Mouse (Mus musculus) ovary, postnatal 10 days (tissue): Measurements from ENCODE around the gene 1700001C19Rik.

Experiments
- DNase-seq: peaks from one replicate; pipeline ENCODE4 v3.0.0; 2022; ENCODE audit warnings: low spot score

Gene 1700001C19Rik

GRCm38 (mm10) chr17:47436907-47437547 lies at the start of gene 1700001C19Rik:
Gene 1700001C19Rik (minus strand): TSS chr17:47437376.
- no peak for DNase-seq

GRCm38 (mm10) chr17:47485791-47486190 lies 48.6 kb upstream of the 1700001C19Rik start:
- no peak for DNase-seq

- no peak for DNase-seq
These were observed 47.8 kb upstream of the 1700001C19Rik start for GRCm38 (mm10) chr17:47484993-47485392.

GRCm38 (mm10) chr17:47484241-47484921 lies 47.2 kb upstream of the 1700001C19Rik start:
- no peak for DNase-seq

- DNase-seq: no peak
These were observed 45.2 kb upstream of the 1700001C19Rik start for GRCm38 (mm10) chr17:47482401-47482800.

- no peak for DNase-seq
These were observed 42.7 kb upstream of the 1700001C19Rik start for GRCm38 (mm10) chr17:47479887-47480286.

- DNase-seq: no peak
These were observed 38.5 kb upstream of the 1700001C19Rik start for GRCm38 (mm10) chr17:47475714-47476113.

GRCm38 (mm10) chr17:47475181-47475580 lies 38.0 kb upstream of the 1700001C19Rik start:
- no peak for DNase-seq

DNA sequence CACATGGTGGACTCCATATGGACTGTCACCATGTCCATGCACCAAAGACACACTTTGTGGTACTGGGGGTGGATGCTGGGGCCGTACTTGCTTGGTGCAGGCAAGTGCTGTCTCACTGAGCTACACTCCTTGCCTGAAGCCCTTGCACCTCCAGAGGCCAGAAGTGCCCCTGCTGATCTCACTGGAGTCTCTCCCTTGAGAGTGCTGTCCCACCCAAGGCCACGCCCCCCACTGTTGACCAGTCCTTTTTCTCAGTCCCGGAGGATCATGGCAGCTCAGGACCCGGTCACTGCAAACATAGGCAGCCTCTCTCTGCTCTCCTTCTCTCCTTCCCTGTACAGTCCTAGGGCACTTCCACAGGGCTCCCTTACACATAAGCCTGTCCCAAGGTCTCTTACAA lies 37.1 kb upstream of the 1700001C19Rik start:
- DNase-seq: no peak

DNA sequence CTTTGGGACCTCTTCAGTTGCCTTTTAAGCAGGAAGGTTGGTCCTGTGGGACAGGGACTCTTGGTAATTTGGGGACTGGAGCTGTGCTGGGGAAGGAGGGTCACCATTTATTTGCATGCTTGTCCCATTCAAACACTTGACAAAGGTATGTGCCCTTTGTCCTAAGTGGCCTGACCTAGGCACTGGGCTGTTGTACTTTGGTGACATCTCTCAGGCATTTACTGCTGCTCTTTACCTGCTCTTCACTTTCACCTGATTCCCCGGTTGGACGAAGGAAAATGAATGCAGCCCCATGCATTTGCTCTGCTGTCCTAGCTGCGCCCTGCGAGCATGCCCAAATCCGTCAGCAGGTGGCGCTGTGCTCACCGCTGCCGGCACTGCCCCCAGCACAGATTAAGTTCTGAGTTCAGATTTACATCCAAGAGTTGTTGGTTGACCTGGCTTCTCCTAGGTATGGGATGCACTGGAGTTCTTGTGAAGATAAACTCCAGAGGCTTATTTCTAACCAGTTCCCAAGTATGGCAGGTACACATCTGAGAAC lies 36.3 kb upstream of the 1700001C19Rik start:
- no peak for DNase-seq

DNA sequence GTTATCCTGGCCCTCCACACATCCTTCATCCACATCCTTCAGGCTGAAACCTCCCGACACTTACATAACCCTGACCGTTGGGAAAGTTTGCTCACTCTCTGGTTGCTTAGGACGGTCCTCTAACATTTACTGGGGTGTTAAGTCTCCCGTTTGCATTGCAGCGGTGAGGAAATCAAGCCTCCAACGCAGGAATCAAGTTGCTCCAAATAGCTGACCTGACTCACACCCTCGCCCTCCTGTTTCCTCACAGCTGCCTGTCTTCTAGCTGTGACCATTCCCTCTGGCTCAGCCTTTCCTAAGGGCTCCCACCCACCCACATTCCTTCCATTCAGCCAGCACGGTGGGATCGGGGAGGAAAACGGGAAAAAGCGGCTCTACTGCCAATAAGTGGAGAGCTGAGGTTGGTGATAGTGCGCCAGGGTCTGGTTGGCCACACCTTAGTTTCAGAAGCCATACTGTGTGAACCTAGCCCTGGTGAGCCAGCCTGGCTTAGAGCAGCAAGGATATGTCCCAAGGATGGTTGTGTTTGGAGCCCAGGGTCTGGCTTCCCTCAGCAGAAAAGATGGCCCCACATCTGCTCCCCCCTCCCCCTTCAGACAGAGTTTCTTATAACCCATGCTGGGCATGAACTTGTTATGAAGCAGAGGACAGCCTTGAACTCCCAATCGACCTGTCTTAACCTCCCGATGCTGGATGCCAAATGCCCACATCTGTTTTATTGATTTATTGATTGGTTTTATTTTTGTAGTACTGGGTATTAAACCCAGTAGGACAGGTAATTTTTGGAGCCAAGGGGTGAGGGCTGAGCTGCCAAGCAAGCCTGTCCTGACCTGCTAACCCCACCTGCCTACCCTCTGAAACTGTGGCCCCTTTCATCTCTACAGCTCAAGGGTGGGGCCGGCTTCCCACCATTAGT lies 35.5 kb upstream of the 1700001C19Rik start:
- no peak for DNase-seq

DNA sequence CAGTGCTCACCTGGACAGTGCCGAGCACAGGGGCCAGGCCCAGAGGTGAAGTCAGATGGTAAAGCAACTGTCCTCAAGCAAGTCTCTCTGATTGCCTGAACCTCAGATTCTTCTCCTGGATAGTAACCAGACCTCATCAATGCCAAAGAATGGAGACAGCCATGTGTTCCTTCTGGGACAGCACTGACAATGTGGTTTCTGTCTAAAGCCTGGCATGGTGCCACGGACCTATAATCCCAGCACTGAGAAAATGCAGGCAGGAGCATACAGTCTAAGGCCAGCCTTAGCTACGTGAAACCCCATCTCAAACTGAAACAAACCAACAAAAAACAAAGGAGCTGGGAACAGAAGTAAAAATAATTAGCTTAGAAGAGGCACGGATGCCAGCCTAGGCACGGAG lies 33.5 kb upstream of the 1700001C19Rik start:
- DNase-seq: no peak

DNA sequence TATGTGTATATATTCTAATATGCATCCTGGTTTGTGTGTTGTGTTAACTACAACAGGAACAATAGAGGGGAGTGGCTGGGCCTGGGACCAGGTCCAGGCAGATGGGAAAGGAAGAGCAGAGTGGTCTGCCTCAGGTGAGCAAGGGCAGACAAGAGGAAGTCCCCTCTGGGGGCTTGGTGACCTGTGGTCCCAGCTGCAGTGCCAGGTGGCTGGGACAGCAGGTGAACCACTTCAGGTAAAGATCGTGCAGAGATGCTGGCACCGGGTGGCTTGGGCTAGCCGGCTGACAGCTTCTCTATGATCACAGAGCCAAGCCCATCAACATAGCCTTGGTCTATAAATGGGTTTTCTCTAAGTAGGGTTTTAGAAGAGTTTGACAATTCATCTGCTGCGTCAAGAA lies 32.9 kb upstream of the 1700001C19Rik start:
- no peak for DNase-seq

GRCm38 (mm10) chr17:47469642-47470041 lies 32.5 kb upstream of the 1700001C19Rik start:
- no peak for DNase-seq

GRCm38 (mm10) chr17:47468466-47468865 lies 31.3 kb upstream of the 1700001C19Rik start:
- no peak for DNase-seq

- no peak for DNase-seq
These were observed 30.9 kb upstream of the 1700001C19Rik start for GRCm38 (mm10) chr17:47468063-47468462.

GRCm38 (mm10) chr17:47467659-47468058 lies 30.5 kb upstream of the 1700001C19Rik start:
- DNase-seq: no peak

DNA sequence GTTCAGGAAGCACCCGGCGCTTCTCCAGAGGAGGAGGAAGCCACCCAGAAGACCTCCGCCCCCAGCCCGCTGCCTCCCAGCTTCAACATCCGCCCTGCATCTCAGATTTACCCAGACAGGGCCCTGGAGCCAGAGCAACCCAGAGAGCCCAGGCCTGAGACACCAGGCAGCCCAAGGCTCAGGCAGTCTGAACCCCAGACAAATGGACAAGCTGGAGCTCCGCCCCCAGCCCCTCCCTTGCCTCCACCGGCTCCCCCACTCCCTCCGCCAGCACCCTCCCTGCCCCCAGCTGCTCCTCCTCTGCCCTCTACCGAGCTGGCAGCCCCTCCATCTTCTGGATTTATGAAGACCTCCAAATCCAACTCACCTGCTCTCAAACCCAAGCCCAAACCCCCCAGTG lies 29.1 kb upstream of the 1700001C19Rik start:
- DNase-seq: no peak

- DNase-seq: no peak
These were observed 27.8 kb upstream of the 1700001C19Rik start for GRCm38 (mm10) chr17:47465016-47465415.

- DNase-seq: no peak
These were observed 27.2 kb upstream of the 1700001C19Rik start for GRCm38 (mm10) chr17:47464248-47464965.

DNA sequence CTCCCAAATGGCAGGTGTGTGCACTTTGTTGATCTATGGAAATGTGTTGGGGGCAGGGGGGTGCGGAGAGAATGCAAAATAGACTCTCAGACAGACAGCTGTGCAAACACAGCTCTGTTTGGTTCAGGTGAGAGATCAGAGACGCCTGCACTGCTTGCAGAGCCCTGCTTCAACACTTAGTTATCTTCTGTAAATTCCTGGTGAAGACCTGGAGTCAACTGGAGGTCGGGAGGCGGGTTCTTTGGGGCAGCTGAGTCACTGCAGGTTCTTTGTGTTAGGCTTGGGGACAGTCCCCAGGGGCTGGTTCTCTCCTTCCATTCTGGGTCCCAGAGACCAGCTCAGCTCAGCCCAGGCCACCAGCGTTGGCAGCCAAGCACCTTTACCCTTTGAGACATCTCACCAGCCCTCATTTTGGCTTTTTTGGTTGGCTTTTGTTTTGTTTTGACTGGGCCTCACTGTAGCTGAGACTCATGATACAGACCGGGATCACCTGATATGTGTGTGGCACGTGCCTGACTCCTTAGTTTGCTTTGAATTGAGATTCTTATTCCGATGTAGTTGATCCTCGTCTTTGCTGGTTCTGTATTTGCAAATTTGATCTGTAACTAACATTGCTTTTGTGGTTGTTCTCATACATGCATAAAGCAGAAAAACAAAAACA lies 25.7 kb upstream of the 1700001C19Rik start:
- DNase-seq: no peak
